Mouse (Mus musculus): Measurements from ENCODE around the gene Kif7.

The Kif7 gene

GRCm38 (mm10) chr7:79721386-79721977 is 6.0 kb upstream of the Kif7 start:
- DNase-seq (ENCODE audit: low spot score in 2 of 2) = peak; percentile 59 to 67

- no peak for DNase-seq (ENCODE audit: low spot score in 2 of 2)
Measured at GRCm38 (mm10) chr7:79710831-79711230, 4.7 kb downstream of the Kif7 start.

- DNase-seq (ENCODE audit: low spot score in 2 of 2) = peak; percentile 80 to 84
Measured at GRCm38 (mm10) chr7:79710130-79710607, 5.4 kb downstream of the Kif7 start.

GRCm38 (mm10) chr7:79705210-79705609 is 10.3 kb downstream of the Kif7 start:
- DNase-seq (ENCODE audit: low spot score in 2 of 2) = no peak

- no peak for DNase-seq (ENCODE audit: low spot score in 2 of 2)
Measured at GRCm38 (mm10) chr7:79702755-79703154, 12.8 kb downstream of the Kif7 start.

- no peak for DNase-seq (ENCODE audit: low spot score in 2 of 2)
Measured at GRCm38 (mm10) chr7:79696495-79696894, 19.0 kb downstream of the Kif7 start.

- DNase-seq (ENCODE audit: low spot score in 2 of 2) = no peak
Measured at GRCm38 (mm10) chr7:79680231-79680630, 35.3 kb downstream of the Kif7 start.

GRCm38 (mm10) chr7:79679186-79679585 is 36.3 kb downstream of the Kif7 start:
- no peak for DNase-seq (ENCODE audit: low spot score in 2 of 2)

GRCm38 (mm10) chr7:79670900-79671604 is 44.5 kb downstream of the Kif7 start:
- DNase-seq (ENCODE audit: low spot score in 2 of 2) = no peak

GRCm38 (mm10) chr7:79666690-79667089 is 48.8 kb downstream of the Kif7 start:
- no peak for DNase-seq (ENCODE audit: low spot score in 2 of 2)

- DNase-seq (ENCODE audit: low spot score in 2 of 2) = no peak
Measured at GRCm38 (mm10) chr7:79661253-79661890, 54.1 kb downstream of the Kif7 start.

GRCm38 (mm10) chr7:79660291-79661150 is 55.0 kb downstream of the Kif7 start:
- peak in 1 of 2 experiments; percentile 26 for DNase-seq (ENCODE audit: low spot score in 2 of 2)

- peak; percentile 99 for DNase-seq (ENCODE audit: low spot score in 2 of 2)
Measured at GRCm38 (mm10) chr7:79659578-79660290, 55.8 kb downstream of the Kif7 start, which contains the start of gene Ticrr. Gene Ticrr, plus strand, starts transcription at chr7:79660196.

GRCm38 (mm10) chr7:79654586-79654985 is 60.9 kb downstream of the Kif7 start:
- no peak for DNase-seq (ENCODE audit: low spot score in 2 of 2)

- no peak for DNase-seq (ENCODE audit: low spot score in 2 of 2)
Measured at GRCm38 (mm10) chr7:79654185-79654584, 61.3 kb downstream of the Kif7 start.

- peak; percentile 54 to 79 for DNase-seq (ENCODE audit: low spot score in 2 of 2)
Measured at GRCm38 (mm10) chr7:79649005-79649404, 66.5 kb downstream of the Kif7 start.
